Mouse (Mus musculus): Measurements from ENCODE around the gene Vps25.

DNA sequence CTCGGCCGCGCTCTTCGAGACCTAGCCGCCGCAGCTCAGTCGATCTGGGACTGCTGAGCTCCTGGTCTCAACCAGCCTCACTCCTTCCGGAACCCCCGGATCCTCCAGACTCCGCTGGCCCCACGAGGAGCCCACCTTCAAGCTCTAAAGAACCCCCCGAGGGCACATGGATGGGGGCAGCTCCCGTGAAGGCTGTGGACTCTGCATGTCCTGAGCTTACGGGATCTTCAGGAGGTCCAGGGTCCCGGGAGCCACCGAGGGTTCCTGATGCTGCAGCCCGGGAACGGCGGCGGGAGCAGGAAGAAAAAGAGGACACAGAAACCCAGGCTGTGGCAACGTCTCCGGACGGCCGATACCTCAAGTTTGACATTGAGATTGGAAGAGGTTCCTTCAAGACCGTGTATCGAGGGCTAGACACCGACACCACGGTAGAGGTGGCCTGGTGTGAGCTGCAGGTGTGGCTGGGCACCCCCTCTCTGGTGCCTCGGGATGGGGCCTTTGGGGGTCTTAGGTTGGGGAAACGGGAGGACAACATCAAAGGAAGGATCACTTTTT, 7.4 kb downstream of the Vps25 start:
- TF ChIP-seq CTCF (IDR thresholded peaks at IDR 0.05; ENCODE audit: low read depth, low read length) (no peak), POLR2AphosphoS5 (IDR thresholded peaks at IDR 0.05; ENCODE audit: insufficient replicate concordance, low read depth, low read length) (no peak), GATA2 (IDR thresholded peaks at IDR 0.05; ENCODE audit: borderline replicate concordance, low read depth, low read length) (no peak), GATA1 (IDR thresholded peaks at IDR 0.05; ENCODE audit: borderline replicate concordance, low read length) (no peak)
